Mouse (Mus musculus): ENCODE measurements around the gene Tgif1.

GRCm38 (mm10) chr17:70823083-70823482, 30.3 kb downstream of the Tgif1 start:
- no peak for TF ChIP-seq CTCF (IDR thresholded peaks at IDR 0.05; ENCODE audit: borderline replicate concordance, control insufficient read depth, extremely low read depth, insufficient read depth, low read length, poor library complexity)
- no peak for TF ChIP-seq POLR2A (IDR thresholded peaks at IDR 0.05; ENCODE audit: control insufficient read depth, extremely low read depth, insufficient read depth, low read length, poor library complexity)
